Mouse (Mus musculus) embryonic fibroblast, embryonic 13.5 days (primary cell): ENCODE data around the gene M6pr.

Experiments used
- CTCF ChIP-seq: IDR thresholded peaks from 2 replicates; pipeline ENCODE4 v1.5.1; 2011; ENCODE audit warnings: mild to moderate bottlenecking, control low read depth, low read length, moderate library complexity, borderline replicate concordance; ENCODE audit not compliant: insufficient read depth
- POLR2A ChIP-seq: IDR thresholded peaks from 2 replicates; pipeline ENCODE4 v1.6.1; 2011; ENCODE audit warnings: low read depth, mild to moderate bottlenecking, control low read depth, low read length, moderate library complexity

GRCm38 (mm10) chr6:122262543-122262942 is 46.0 kb upstream of the M6pr start:
- TF ChIP-seq POLR2A (no peak), CTCF (no peak)
